Mouse (Mus musculus) induced T-regulatory cell, adult 2 months (primary cell): ENCODE results near the gene Efcab11.

Source experiments
- DNase-seq: peaks from one replicate; pipeline ENCODE4 v3.0.0-alpha.2; 2012; ENCODE audit warnings: low read depth

Efcab11 gene

DNA sequence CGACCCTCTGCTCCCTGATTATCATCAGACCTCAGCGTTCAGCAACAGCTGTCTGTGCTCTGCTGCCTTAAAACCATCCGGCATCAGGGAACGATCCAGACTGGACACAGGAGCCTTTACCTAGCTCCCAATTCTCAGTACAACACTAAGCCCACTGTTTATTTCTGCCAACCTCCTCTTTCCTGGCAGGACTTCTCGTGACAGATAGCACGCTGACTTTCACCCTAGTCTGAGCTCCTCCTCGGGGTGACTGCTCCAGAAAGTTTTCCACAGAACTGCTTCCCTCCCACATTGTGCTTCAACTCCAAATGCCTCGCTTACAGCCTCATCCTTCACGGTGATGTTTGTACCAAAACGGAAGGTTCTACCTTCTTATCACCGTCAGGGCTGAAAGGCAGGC, 131.3 kb downstream of the Efcab11 start:
- no peak for DNase-seq

DNA sequence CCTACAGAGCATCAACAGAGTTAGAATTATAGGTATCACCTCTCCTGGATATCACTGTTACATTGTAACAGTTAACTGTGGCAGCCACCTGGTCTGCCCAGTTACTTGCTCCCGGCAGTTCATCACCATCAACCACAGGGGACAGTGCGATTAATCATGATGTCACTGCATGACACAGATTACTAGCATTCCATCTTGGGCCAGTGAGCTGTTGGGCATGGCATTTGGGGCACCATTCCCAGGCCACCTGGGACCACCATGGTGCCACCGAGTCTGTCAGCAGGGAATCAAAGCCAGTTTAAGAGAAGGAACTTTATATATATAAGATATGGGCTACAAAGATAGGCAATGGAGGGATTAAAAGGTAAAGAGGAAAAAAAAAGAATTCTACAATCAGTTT, 134.8 kb downstream of the Efcab11 start:
- no peak for DNase-seq

DNA sequence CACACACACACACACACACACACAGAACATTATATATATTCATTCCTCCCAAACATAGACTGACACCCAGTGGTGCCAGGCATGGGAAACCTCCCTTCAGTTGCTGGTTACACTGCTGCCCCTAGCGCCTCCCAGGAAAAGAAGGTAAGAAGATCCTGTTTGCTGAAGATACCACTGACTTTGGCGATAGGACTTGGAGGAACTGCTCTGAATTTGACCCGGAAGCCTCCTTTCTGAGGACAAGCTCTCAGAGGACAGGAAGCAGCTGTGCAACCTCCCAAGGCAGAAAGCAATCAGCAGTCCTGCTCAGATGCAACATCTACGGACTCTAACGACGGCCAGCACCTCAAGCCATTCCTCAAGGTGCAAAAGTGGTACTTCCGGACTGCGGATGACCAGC, 142.6 kb downstream of the Efcab11 start:
- peak; percentile 48 for DNase-seq

- DNase-seq: no peak
These were observed 145.0 kb downstream of the Efcab11 start for GRCm38 (mm10) chr12:99739211-99739610.

DNA sequence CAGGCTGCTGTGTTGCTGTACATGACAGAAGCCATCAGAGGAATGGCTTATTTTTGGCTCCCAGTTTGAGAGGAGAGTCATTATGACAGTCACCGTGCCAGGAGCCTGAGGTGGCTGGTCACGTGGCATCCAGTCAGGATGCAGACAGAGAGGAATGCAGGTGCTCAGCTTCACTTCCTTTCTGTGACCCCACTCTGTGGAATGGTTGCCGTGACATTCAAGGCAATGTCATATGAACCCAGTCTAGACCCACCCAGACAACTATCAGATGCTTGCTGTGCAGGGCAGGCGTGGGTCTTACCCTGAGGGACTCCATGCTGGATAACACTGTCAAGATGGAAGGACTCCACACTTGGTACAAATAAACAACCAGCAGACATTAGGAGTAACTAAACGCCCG, 146.0 kb downstream of the Efcab11 start:
- no peak for DNase-seq

DNA sequence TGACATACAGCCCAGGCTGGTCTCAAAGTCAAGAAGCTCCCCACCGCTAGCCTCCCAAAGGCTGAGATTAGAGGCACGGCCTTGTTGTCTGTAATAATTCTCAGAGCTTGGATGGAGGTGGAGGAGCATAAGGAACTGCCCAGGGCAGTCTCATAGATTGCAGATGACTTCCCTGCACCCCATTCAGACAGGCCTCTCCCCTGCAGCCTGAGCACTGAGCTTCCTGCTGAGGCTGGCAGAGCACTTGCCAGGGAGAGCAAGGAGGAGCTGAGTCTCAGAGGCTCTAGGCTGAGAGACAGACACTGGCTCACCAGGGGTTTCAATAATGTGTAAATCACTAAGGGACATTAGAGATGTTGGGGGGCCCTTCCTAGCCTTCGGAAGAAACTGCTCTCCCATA, 147.3 kb downstream of the Efcab11 start:
- DNase-seq: no peak

- DNase-seq: no peak
These were observed 149.1 kb downstream of the Efcab11 start for GRCm38 (mm10) chr12:99735172-99735571.

DNA sequence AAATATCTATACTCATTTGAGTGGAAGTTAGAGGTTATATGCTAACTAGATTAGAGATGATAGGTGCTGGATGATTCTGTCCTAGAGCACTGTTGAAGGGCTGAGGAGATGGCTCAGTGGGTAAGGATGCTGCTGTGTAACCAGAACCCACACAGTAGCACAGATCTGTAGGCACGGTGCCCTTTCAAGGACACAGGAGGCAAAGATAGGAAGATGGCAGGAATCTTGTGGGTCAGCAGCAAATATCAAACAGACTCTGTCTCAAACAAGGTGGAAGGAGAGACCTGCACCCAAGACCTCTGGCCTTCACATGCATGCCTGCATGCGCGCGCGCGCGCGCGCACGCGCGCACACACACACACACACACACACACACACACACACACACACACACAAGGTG, 160.0 kb downstream of the Efcab11 start:
- no peak for DNase-seq

- DNase-seq: peak; percentile 33
These were observed 160.4 kb downstream of the Efcab11 start for GRCm38 (mm10) chr12:99723791-99724190.

DNA sequence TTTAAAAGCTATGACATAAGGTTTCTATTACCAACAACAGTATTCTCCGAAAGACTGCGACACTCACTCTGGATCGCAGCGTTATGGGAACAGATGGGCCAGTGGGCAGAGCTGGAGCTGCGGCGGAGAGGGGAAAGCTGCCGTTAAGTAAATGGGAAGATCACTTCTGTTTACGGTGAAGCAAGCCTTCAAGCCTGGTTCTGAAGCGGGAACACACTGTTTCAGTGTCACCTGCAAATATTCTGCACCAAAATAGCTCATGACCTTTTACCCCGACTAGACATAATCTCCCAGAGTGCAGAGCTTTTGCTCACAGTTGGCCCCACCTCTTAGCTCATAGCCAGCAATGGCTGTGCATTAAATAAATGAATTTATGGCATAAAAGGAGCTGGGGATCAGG, 162.9 kb downstream of the Efcab11 start:
- DNase-seq: no peak

- DNase-seq: no peak
These were observed 164.5 kb downstream of the Efcab11 start for GRCm38 (mm10) chr12:99719777-99720176.

DNA sequence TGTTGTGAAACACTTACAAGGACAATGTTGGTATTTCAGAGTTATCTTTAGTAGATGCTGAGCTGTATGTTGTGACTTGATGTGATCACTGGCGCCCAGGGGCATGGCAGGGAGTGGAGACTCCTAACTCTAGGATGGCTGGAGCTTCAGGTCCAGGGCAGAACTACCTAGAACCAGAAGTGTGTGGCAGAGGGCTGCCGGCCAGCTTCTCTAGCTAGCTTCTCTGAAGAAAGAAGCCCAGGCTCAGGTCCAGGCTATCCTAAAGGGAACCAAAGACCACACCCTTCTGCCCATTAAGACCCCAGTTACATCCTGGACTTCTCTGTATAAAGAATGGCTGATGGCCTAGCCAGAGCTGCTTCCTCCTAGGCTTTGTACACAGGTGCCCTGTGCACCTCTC, 166.1 kb downstream of the Efcab11 start:
- DNase-seq: no peak

DNA sequence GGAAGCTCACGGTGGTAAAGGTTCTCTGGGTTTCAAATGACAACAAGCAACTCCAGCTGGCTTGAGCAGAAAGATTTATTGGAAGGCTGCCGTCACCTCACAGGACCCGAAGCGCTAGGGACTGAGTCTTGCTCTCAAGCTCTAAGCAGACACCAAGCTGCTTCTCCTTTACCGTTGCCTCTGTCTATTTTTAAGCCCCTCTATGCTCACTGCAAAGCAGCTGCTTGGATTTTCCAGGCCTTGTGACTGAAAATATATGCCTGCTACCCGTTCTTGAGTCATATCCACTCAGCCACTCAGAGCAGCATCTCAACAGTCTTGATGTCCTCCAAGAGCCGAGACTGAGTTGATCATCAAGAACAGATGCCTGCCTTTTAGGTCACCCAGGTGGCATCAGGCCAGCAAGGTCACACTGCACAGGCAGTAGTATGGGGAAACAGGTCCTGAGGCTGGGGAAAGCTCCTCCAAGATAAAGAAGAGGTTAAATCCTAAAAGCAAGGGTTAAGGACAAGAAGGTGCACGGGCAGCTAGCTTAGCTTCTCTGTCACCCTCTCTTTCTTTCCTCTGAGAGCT, 168.1 kb downstream of the Efcab11 start:
- no peak for DNase-seq

DNA sequence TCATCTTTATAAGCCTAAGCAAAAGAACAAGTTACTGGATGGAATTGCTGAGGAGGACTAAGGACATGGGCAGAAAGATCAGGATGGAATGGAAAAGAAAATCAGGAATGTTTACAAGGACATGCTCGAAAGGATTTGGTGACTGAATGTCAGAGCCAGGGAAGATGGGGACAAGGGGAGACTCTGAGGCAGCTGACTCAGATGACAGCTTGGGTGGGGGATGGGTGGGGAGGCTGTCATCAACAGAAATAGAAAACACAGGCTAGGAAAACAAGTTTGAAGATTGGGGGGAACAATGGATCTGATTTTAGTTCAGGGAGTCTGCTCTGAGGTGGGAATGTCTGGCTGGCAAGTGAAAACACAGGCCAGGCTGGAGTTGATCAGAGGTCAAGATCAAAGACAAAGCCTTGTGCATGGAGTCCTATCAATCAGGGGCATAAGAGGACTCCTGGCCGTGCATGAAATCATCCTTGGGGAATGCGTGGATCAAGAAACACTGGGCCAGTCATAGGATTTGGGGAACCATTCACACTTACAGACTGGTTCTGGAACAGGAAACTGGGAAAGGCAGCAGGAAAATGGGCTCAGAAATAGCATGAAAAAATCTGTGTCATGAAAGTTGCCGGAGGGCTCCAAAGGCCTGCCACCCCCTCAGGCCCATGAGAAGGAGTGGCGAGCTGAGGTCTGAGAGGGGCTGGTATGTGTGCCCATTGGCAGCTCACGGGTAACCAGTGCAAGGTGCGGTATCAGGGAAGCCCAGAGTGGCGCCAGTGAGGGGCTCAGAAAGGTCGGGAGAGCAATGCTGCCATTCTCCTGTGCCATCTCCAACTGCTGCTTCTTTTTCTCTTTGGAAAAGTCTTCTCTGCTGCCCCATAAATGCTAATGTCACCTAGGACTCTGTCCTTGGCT, 168.9 kb downstream of the Efcab11 start:
- no peak for DNase-seq

- DNase-seq: no peak
These were observed 172.0 kb downstream of the Efcab11 start for GRCm38 (mm10) chr12:99712214-99712613.

- no peak for DNase-seq
These were observed 182.0 kb downstream of the Efcab11 start for GRCm38 (mm10) chr12:99702248-99702647.

DNA sequence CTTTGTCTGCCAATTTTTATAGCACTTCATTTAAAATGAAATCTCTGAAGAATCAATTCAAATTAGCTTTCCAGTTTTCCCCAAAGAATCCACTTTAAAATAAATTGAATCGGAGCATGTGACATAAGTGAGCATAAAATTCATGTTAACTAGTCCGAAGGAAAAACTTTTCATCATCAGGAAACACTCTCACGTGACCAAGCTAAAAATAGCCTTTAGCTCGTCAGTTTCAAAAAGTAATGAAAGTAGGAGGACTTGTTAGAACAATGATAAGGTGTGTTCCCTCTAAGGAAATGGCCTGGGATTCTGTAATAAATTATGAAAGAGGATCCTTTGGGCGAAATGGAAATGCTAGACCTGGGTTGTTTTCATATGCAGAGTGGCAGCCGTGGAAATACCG, 183.9 kb downstream of the Efcab11 start:
- peak; percentile 25 for DNase-seq

- DNase-seq: no peak
These were observed 184.7 kb downstream of the Efcab11 start for GRCm38 (mm10) chr12:99699379-99700023.

DNA sequence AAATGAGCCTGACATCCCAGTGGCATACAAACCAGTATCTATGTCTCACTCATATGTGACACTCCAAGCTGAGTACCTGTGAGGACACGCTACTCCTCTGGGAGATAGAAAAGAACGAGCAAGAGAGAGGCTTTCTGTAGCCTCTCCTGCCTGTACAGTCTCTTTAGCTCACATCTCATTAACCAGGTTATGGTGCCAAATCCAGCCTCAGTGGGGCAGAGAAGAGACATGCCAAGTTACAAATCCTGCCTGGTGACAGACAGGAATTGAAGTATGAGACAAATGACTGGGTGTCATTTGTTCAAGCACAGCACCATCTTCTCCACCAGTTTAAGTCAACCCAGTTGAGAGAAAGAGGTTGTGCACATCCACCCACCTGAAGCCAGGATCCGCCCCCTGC, 190.2 kb downstream of the Efcab11 start:
- DNase-seq: no peak

- no peak for DNase-seq
These were observed 197.7 kb downstream of the Efcab11 start for GRCm38 (mm10) chr12:99686418-99686992.

DNA sequence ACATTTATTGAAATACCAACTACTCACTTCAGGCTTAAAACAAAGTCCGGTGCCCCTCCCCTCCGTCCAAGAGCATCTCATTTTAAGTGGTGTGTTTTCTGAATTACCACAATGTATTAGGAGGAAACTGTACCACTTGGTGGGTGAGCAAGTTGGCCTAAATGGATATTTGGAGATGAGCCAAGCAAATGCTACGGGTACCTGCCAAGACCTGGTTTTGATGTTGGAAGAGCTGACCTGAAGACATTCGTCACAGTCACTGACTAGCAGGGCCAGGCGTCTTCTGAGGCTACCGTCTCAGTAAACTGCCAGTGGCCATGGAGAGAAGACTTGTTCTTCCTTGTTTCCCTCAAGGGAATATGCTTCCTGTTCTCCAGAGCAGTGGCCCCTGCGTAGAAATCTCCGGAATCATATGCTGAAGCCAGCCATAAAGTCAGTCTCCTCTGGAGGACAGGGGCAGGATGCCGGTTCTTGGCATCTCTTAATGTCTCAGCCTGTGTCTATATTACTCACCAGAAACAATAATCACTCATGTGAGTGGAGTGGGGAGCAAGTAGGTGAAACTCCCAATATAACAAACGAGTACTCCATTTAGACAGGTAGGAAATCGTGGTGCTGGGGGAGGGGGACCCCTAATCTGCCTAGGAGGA, 198.7 kb downstream of the Efcab11 start:
- DNase-seq: no peak

- DNase-seq: no peak
These were observed 202.6 kb downstream of the Efcab11 start for GRCm38 (mm10) chr12:99681681-99682080.
